Mouse (Mus musculus): ENCODE results near the gene Trim11. TPM values are rescaled to one million over a fixed set of nuclear protein-coding genes. Genes with fewer than 3 reads are reported as not detected.
A peak's percentile ranks its signal among the peaks of the same experiment; 100 is the strongest.

Gene Trim11
- polyA plus RNA-seq, 1 experiment from 2014 or later: 17.3 TPM

- peaks cover 5% of the 10 kb centered on the region for H3K4me1 ChIP-seq (replicated peaks; ENCODE audit: control insufficient read depth, insufficient read depth, low read length)
- DNase-seq (ENCODE audit: low spot score) (no peak), ATAC-seq (replicated peaks; ENCODE audit: low FRiP score) (no peak)
- H3K27ac ChIP-seq (ENCODE audit: low read depth, low read length): no peak overlapping the region
- H3K9ac ChIP-seq (ENCODE audit: low read depth, low read length): no peak overlapping the region
- H3K4me2 ChIP-seq: no peak overlapping the region
- WGBS: 87% methylated on average over 21 of the region's 21 CpGs
- H3K36me3 ChIP-seq (ENCODE audit: control insufficient read depth, insufficient read depth, low read length): no peaks in the 10 kb centered on the region
- H3K27me3 ChIP-seq (replicated peaks; ENCODE audit: control insufficient read depth, insufficient read depth, low read length): no peaks in the 10 kb centered on the region
- H3K4me3 ChIP-seq (ENCODE audit: low read depth, low read length): no peak overlapping the region
- H3K9me3 ChIP-seq (ENCODE audit: control insufficient read depth, low read length): no peaks in the 10 kb centered on the region
Observed at GRCm38 (mm10) chr11:58970831-58971530, 6.9 kb upstream of the Trim11 start.

- Histone ChIP-seq H3K4me2 (no peak overlapping the region), H3K36me3 (ENCODE audit: control insufficient read depth, insufficient read depth, low read length) (no peaks in the 10 kb centered on the region), H3K9me3 (ENCODE audit: control insufficient read depth, low read length) (no peaks in the 10 kb centered on the region), H3K4me1 (replicated peaks; ENCODE audit: control insufficient read depth, insufficient read depth, low read length) (peaks cover 7% of the 10 kb centered on the region), H3K27ac (ENCODE audit: low read depth, low read length) (no peak overlapping the region), H3K27me3 (replicated peaks; ENCODE audit: control insufficient read depth, insufficient read depth, low read length) (no peaks in the 10 kb centered on the region), H3K9ac (ENCODE audit: low read depth, low read length) (no peak overlapping the region), H3K4me3 (ENCODE audit: low read depth, low read length) (no peak overlapping the region)
- 92% methylated on average over 3 of the region's 3 CpGs for WGBS
- DNase-seq (ENCODE audit: low spot score) (no peak), ATAC-seq (replicated peaks; ENCODE audit: low FRiP score) (no peak)
Observed at GRCm38 (mm10) chr11:58971796-58972195, 6.1 kb upstream of the Trim11 start.

- DNase-seq (ENCODE audit: low spot score) (no peak), ATAC-seq (replicated peaks; ENCODE audit: low FRiP score) (no peak)
- no peak overlapping the region for H3K27ac ChIP-seq (ENCODE audit: low read depth, low read length)
- no peaks in the 10 kb centered on the region for H3K9me3 ChIP-seq (ENCODE audit: control insufficient read depth, low read length)
- H3K36me3 ChIP-seq (ENCODE audit: control insufficient read depth, insufficient read depth, low read length): no peaks in the 10 kb centered on the region
- H3K4me2 ChIP-seq: no peak overlapping the region
- H3K9ac ChIP-seq (ENCODE audit: low read depth, low read length): no peak overlapping the region
- no peaks in the 10 kb centered on the region for H3K27me3 ChIP-seq (replicated peaks; ENCODE audit: control insufficient read depth, insufficient read depth, low read length)
- H3K4me3 ChIP-seq (ENCODE audit: low read depth, low read length): no peak overlapping the region
- 72% methylated on average over 3 of the region's 3 CpGs for WGBS
- peaks cover 13% of the 10 kb centered on the region for H3K4me1 ChIP-seq (replicated peaks; ENCODE audit: control insufficient read depth, insufficient read depth, low read length)
Observed at GRCm38 (mm10) chr11:58974414-58974813, 3.5 kb upstream of the Trim11 start.

- H3K4me2 ChIP-seq: peak overlapping the region; percentile 82
- H3K27me3 ChIP-seq (replicated peaks; ENCODE audit: control insufficient read depth, insufficient read depth, low read length): no peaks in the 10 kb centered on the region
- peak overlapping the region; percentile 93 for H3K9ac ChIP-seq (ENCODE audit: low read depth, low read length)
- H3K27ac ChIP-seq (ENCODE audit: low read depth, low read length): peak overlapping the region; percentile 87
- 1% methylated on average over 29 of the region's 29 CpGs for WGBS
- H3K9me3 ChIP-seq (ENCODE audit: control insufficient read depth, low read length): no peaks in the 10 kb centered on the region
- H3K4me3 ChIP-seq (ENCODE audit: low read depth, low read length): peak overlapping the region; percentile 89
- ATAC-seq (replicated peaks; ENCODE audit: low FRiP score) (peak; percentile 60; the same call in 1 of the 2 replicates), DNase-seq (ENCODE audit: low spot score) (peak; percentile 63)
- H3K4me1 ChIP-seq (replicated peaks; ENCODE audit: control insufficient read depth, insufficient read depth, low read length): peaks cover 26% of the 10 kb centered on the region
- 0 out of 2 replicates have a peak, but pooled peaks cover 3% of the 10 kb centered on the region for H3K36me3 ChIP-seq (ENCODE audit: control insufficient read depth, insufficient read depth, low read length)
Observed at GRCm38 (mm10) chr11:58977150-58977549, 743 bp upstream of the Trim11 start.

GRCm38 (mm10) chr11:58977607-58978026, 276 bp upstream of the Trim11 start:
- Histone ChIP-seq H3K4me1 (replicated peaks; ENCODE audit: control insufficient read depth, insufficient read depth, low read length) (peaks cover 26% of the 10 kb centered on the region), H3K9me3 (ENCODE audit: control insufficient read depth, low read length) (no peaks in the 10 kb centered on the region), H3K4me2 (peak overlapping the region; percentile 82), H3K27me3 (replicated peaks; ENCODE audit: control insufficient read depth, insufficient read depth, low read length) (no peaks in the 10 kb centered on the region), H3K4me3 (ENCODE audit: low read depth, low read length) (peak overlapping the region; percentile 89), H3K36me3 (ENCODE audit: control insufficient read depth, insufficient read depth, low read length) (peaks cover 6% of the 10 kb centered on the region; the same call in 1 of the 2 replicates), H3K27ac (ENCODE audit: low read depth, low read length) (peak overlapping the region; percentile 87), H3K9ac (ENCODE audit: low read depth, low read length) (peak overlapping the region; percentile 93)
- DNase-seq (ENCODE audit: low spot score): peak; percentile 65
- WGBS: 1% methylated on average over 21 of the region's 21 CpGs
- ATAC-seq (replicated peaks; ENCODE audit: low FRiP score): peak; percentile 27; the same call in 1 of the 2 replicates

GRCm38 (mm10) chr11:58978706-58979030, 775 bp downstream of the Trim11 start:
- ATAC-seq (replicated peaks; ENCODE audit: low FRiP score) (0 out of 2 replicates have a peak, but pooled peaks have one; percentile 5), DNase-seq (ENCODE audit: low spot score) (no peak)
- Histone ChIP-seq H3K27ac (ENCODE audit: low read depth, low read length) (no peak overlapping the region), H3K27me3 (replicated peaks; ENCODE audit: control insufficient read depth, insufficient read depth, low read length) (no peaks in the 10 kb centered on the region), H3K4me1 (replicated peaks; ENCODE audit: control insufficient read depth, insufficient read depth, low read length) (peaks cover 26% of the 10 kb centered on the region), H3K9me3 (ENCODE audit: control insufficient read depth, low read length) (no peaks in the 10 kb centered on the region), H3K36me3 (ENCODE audit: control insufficient read depth, insufficient read depth, low read length) (peaks cover 11% of the 10 kb centered on the region), H3K4me2 (peak overlapping the region; percentile 82), H3K4me3 (ENCODE audit: low read depth, low read length) (peak overlapping the region; percentile 89), H3K9ac (ENCODE audit: low read depth, low read length) (peak overlapping the region; percentile 93)
- 1% methylated on average over 5 of the region's 5 CpGs for WGBS

- Histone ChIP-seq H3K4me1 (replicated peaks; ENCODE audit: control insufficient read depth, insufficient read depth, low read length) (peaks cover 26% of the 10 kb centered on the region), H3K4me2 (peak overlapping the region; percentile 82), H3K27ac (ENCODE audit: low read depth, low read length) (no peak overlapping the region), H3K4me3 (ENCODE audit: low read depth, low read length) (peak overlapping the region; percentile 89), H3K36me3 (ENCODE audit: control insufficient read depth, insufficient read depth, low read length) (peaks cover 14% of the 10 kb centered on the region), H3K9me3 (ENCODE audit: control insufficient read depth, low read length) (no peaks in the 10 kb centered on the region), H3K9ac (ENCODE audit: low read depth, low read length) (peak overlapping the region; percentile 93), H3K27me3 (replicated peaks; ENCODE audit: control insufficient read depth, insufficient read depth, low read length) (no peaks in the 10 kb centered on the region)
- 51% methylated on average over 3 of the region's 3 CpGs for WGBS
- no peak for ATAC-seq (replicated peaks; ENCODE audit: low FRiP score)
- no peak for DNase-seq (ENCODE audit: low spot score)
Observed at GRCm38 (mm10) chr11:58979183-58979582, 1.3 kb downstream of the Trim11 start.

GRCm38 (mm10) chr11:58979661-58980060, 1.8 kb downstream of the Trim11 start:
- no peak for DNase-seq (ENCODE audit: low spot score)
- Histone ChIP-seq H3K4me2 (peak overlapping the region; percentile 82), H3K27ac (ENCODE audit: low read depth, low read length) (no peak overlapping the region), H3K27me3 (replicated peaks; ENCODE audit: control insufficient read depth, insufficient read depth, low read length) (no peaks in the 10 kb centered on the region), H3K9me3 (ENCODE audit: control insufficient read depth, low read length) (no peaks in the 10 kb centered on the region), H3K36me3 (ENCODE audit: control insufficient read depth, insufficient read depth, low read length) (peaks cover 14% of the 10 kb centered on the region), H3K9ac (ENCODE audit: low read depth, low read length) (peak overlapping the region; percentile 93), H3K4me1 (replicated peaks; ENCODE audit: control insufficient read depth, insufficient read depth, low read length) (peaks cover 26% of the 10 kb centered on the region), H3K4me3 (ENCODE audit: low read depth, low read length) (peak overlapping the region; percentile 89)
- ATAC-seq (replicated peaks; ENCODE audit: low FRiP score): no peak
- WGBS: 69% methylated on average over 7 of the region's 7 CpGs

Measured in liver, embryonic 11.5 days (tissue).